Mouse (Mus musculus): ENCODE measurements at regions not wholly inside any gene's neighbourhood (a gene's known extent, or its start where the extent isn't known, plus 50 kb on each side); places are given as distances from the start of the nearest gene placed in this dataset.

- no peak overlapping the region for H3K9ac ChIP-seq (ENCODE audit: low read length)
- no peak overlapping the region for H3K27ac ChIP-seq (ENCODE audit: low read length)
- H3K4me1 ChIP-seq (replicated peaks; ENCODE audit: control insufficient read depth, insufficient read depth, low read length), result no peaks in the 10 kb centered on the region
- no peaks in the 10 kb centered on the region for H3K36me3 ChIP-seq (ENCODE audit: control insufficient read depth, insufficient read depth, low read length)
- H3K9me3 ChIP-seq (ENCODE audit: control insufficient read depth, low read length), result no peaks in the 10 kb centered on the region
- no peaks in the 10 kb centered on the region for H3K27me3 ChIP-seq (ENCODE audit: control insufficient read depth, insufficient read depth, low read depth, low read length)
- no peak overlapping the region for H3K4me2 ChIP-seq (ENCODE audit: low read depth, low read length)
- H3K4me3 ChIP-seq (ENCODE audit: low read length), result no peak overlapping the region
- WGBS, result 38% methylated on average over 3 of the region's 3 CpGs
- no peak for ATAC-seq (ENCODE audit: low read depth)
These were observed 1410.2 kb downstream of the Slc22a22 start for GRCm38 (mm10) chr15:56067214-56067613.

GRCm38 (mm10) chr15:56066540-56066939 lies 1410.9 kb downstream of the Slc22a22 start:
- ATAC-seq (ENCODE audit: low read depth), result no peak
- Histone ChIP-seq H3K4me1 (replicated peaks; ENCODE audit: control insufficient read depth, insufficient read depth, low read length) (no peaks in the 10 kb centered on the region), H3K4me3 (ENCODE audit: low read length) (no peak overlapping the region), H3K27me3 (ENCODE audit: control insufficient read depth, insufficient read depth, low read depth, low read length) (no peaks in the 10 kb centered on the region), H3K4me2 (ENCODE audit: low read depth, low read length) (no peak overlapping the region), H3K36me3 (ENCODE audit: control insufficient read depth, insufficient read depth, low read length) (no peaks in the 10 kb centered on the region), H3K27ac (ENCODE audit: low read length) (no peak overlapping the region), H3K9me3 (ENCODE audit: control insufficient read depth, low read length) (no peaks in the 10 kb centered on the region), H3K9ac (ENCODE audit: low read length) (no peak overlapping the region)
- WGBS, result 52% methylated on average over 4 of the region's 4 CpGs

- WGBS, result 29% methylated on average over 7 of the region's 7 CpGs
- Histone ChIP-seq H3K9me3 (ENCODE audit: control insufficient read depth, low read length) (no peaks in the 10 kb centered on the region), H3K9ac (ENCODE audit: low read length) (no peak overlapping the region), H3K36me3 (ENCODE audit: control insufficient read depth, insufficient read depth, low read length) (no peaks in the 10 kb centered on the region), H3K4me3 (ENCODE audit: low read length) (no peak overlapping the region), H3K27me3 (ENCODE audit: control insufficient read depth, insufficient read depth, low read depth, low read length) (no peaks in the 10 kb centered on the region), H3K4me1 (replicated peaks; ENCODE audit: control insufficient read depth, insufficient read depth, low read length) (no peaks in the 10 kb centered on the region), H3K4me2 (ENCODE audit: low read depth, low read length) (no peak overlapping the region), H3K27ac (ENCODE audit: low read length) (no peak overlapping the region)
- peak; percentile 68; the same call in 1 of the 2 replicates for ATAC-seq (ENCODE audit: low read depth)
These were observed 1411.4 kb downstream of the Slc22a22 start for GRCm38 (mm10) chr15:56065872-56066534.

GRCm38 (mm10) chr15:56062576-56062975 lies 1414.8 kb downstream of the Slc22a22 start:
- no peak for ATAC-seq (ENCODE audit: low read depth)
- Histone ChIP-seq H3K9me3 (ENCODE audit: control insufficient read depth, low read length) (no peaks in the 10 kb centered on the region), H3K27me3 (ENCODE audit: control insufficient read depth, insufficient read depth, low read depth, low read length) (no peaks in the 10 kb centered on the region), H3K4me2 (ENCODE audit: low read depth, low read length) (no peak overlapping the region), H3K36me3 (ENCODE audit: control insufficient read depth, insufficient read depth, low read length) (no peaks in the 10 kb centered on the region), H3K4me1 (replicated peaks; ENCODE audit: control insufficient read depth, insufficient read depth, low read length) (no peaks in the 10 kb centered on the region), H3K4me3 (ENCODE audit: low read length) (no peak overlapping the region), H3K27ac (ENCODE audit: low read length) (no peak overlapping the region), H3K9ac (ENCODE audit: low read length) (no peak overlapping the region)
- whole genome bisulfite sequencing, result 55% methylated on average over 3 of the region's 3 CpGs

GRCm38 (mm10) chr15:56061326-56061725 lies 1416.1 kb downstream of the Slc22a22 start:
- no peak for ATAC-seq (ENCODE audit: low read depth)
- Histone ChIP-seq H3K27ac (ENCODE audit: low read length) (no peak overlapping the region), H3K4me2 (ENCODE audit: low read depth, low read length) (no peak overlapping the region), H3K27me3 (ENCODE audit: control insufficient read depth, insufficient read depth, low read depth, low read length) (no peaks in the 10 kb centered on the region), H3K9me3 (ENCODE audit: control insufficient read depth, low read length) (no peaks in the 10 kb centered on the region), H3K9ac (ENCODE audit: low read length) (no peak overlapping the region), H3K4me1 (replicated peaks; ENCODE audit: control insufficient read depth, insufficient read depth, low read length) (no peaks in the 10 kb centered on the region), H3K4me3 (ENCODE audit: low read length) (no peak overlapping the region), H3K36me3 (ENCODE audit: control insufficient read depth, insufficient read depth, low read length) (no peaks in the 10 kb centered on the region)
- 61% methylated on average over 4 of the region's 4 CpGs for WGBS

DNA sequence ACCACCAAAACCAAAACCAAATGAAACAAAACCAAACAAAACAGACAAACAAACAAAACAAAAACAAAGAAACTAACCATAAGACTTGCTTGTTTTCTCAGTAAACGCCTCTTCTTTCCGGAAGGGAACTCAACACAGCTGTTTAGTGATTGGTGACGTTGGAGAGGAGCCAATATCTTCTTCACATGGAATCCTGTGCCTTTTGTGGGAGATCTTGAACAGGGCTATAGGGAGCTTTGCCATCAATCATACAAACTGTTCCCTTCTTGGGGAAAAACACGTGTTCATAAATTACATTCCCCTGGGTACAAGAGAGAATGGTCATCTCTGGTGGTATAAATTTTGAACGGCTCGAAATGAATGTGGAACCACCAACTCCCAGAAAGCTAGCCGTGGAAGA lies 1426.7 kb downstream of the Slc22a22 start:
- Histone ChIP-seq H3K4me3 (ENCODE audit: low read length) (no peak overlapping the region), H3K27ac (ENCODE audit: low read length) (no peak overlapping the region), H3K4me1 (replicated peaks; ENCODE audit: control insufficient read depth, insufficient read depth, low read length) (no peaks in the 10 kb centered on the region), H3K9ac (ENCODE audit: low read length) (no peak overlapping the region), H3K9me3 (ENCODE audit: control insufficient read depth, low read length) (no peaks in the 10 kb centered on the region), H3K4me2 (ENCODE audit: low read depth, low read length) (no peak overlapping the region), H3K36me3 (ENCODE audit: control insufficient read depth, insufficient read depth, low read length) (no peaks in the 10 kb centered on the region), H3K27me3 (ENCODE audit: control insufficient read depth, insufficient read depth, low read depth, low read length) (no peaks in the 10 kb centered on the region)
- no peak for ATAC-seq (ENCODE audit: low read depth)
- 53% methylated on average over 7 of the region's 7 CpGs for WGBS

GRCm38 (mm10) chr15:56047832-56048231 lies 1429.6 kb downstream of the Slc22a22 start:
- Histone ChIP-seq H3K27me3 (ENCODE audit: control insufficient read depth, insufficient read depth, low read depth, low read length) (no peaks in the 10 kb centered on the region), H3K9ac (ENCODE audit: low read length) (no peak overlapping the region), H3K9me3 (ENCODE audit: control insufficient read depth, low read length) (no peaks in the 10 kb centered on the region), H3K4me1 (replicated peaks; ENCODE audit: control insufficient read depth, insufficient read depth, low read length) (no peaks in the 10 kb centered on the region), H3K4me3 (ENCODE audit: low read length) (no peak overlapping the region), H3K27ac (ENCODE audit: low read length) (no peak overlapping the region), H3K36me3 (ENCODE audit: control insufficient read depth, insufficient read depth, low read length) (no peaks in the 10 kb centered on the region), H3K4me2 (ENCODE audit: low read depth, low read length) (no peak overlapping the region)
- no peak for ATAC-seq (ENCODE audit: low read depth)
- 80% methylated on average over 2 of the region's 2 CpGs for WGBS

DNA sequence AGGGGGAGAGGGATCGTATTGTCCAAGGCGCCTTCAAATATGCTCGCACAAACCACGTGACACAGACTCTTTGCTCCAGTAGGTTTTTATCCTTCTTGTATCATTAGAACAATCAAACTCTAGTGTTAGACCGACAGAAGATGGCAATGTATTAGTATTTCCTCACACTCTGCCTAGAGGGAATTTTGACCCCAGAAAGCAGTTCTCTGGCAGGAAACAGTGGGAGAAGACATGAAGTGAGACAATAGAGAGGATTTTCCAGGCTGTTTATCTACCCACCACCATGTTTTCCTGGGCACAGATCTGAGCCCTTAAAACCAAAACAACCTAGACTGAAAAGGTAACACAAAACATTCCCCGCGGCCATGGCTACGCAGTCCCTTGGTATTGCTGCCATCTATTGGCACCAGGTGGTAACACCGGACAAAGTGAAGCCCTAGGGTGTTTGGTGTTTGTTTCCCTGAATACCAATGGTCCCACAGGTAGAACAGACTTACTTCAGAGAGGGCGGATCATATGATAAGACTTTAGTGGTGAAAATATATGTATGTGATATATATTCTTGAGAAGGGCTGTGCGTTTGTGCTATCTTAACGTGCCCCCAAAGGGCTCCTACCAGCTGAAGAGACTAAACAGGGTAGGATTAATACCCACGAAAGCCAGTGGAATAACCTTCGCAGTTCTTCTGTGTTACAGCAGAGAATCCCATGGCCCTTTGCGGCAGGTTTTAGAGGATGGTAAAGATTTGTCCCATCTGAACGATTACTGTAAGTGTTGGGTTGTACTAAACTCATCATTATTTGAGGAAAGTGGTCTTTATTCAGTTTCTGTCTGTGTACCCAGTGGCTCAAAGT lies 1430.5 kb downstream of the Slc22a22 start:
- H3K27me3 ChIP-seq (ENCODE audit: control insufficient read depth, insufficient read depth, low read depth, low read length), result no peaks in the 10 kb centered on the region
- peak overlapping the region; percentile 49 for H3K4me3 ChIP-seq (ENCODE audit: low read length)
- WGBS, result 24% methylated on average over 16 of the region's 16 CpGs
- H3K4me2 ChIP-seq (ENCODE audit: low read depth, low read length), result peak overlapping the region; percentile 72
- ATAC-seq (ENCODE audit: low read depth), result peak; percentile 86
- H3K4me1 ChIP-seq (replicated peaks; ENCODE audit: control insufficient read depth, insufficient read depth, low read length), result no peaks in the 10 kb centered on the region
- H3K27ac ChIP-seq (ENCODE audit: low read length), result no peak overlapping the region
- H3K36me3 ChIP-seq (ENCODE audit: control insufficient read depth, insufficient read depth, low read length), result no peaks in the 10 kb centered on the region
- H3K9ac ChIP-seq (ENCODE audit: low read length), result peak overlapping the region; percentile 64
- H3K9me3 ChIP-seq (ENCODE audit: control insufficient read depth, low read length), result no peaks in the 10 kb centered on the region

- H3K27me3 ChIP-seq (ENCODE audit: control insufficient read depth, insufficient read depth, low read depth, low read length), result no peaks in the 10 kb centered on the region
- no peaks in the 10 kb centered on the region for H3K9me3 ChIP-seq (ENCODE audit: control insufficient read depth, low read length)
- 78% methylated on average over 10 of the region's 10 CpGs for WGBS
- no peak overlapping the region for H3K4me2 ChIP-seq (ENCODE audit: low read depth, low read length)
- no peak for ATAC-seq (ENCODE audit: low read depth)
- H3K4me1 ChIP-seq (replicated peaks; ENCODE audit: control insufficient read depth, insufficient read depth, low read length), result no peaks in the 10 kb centered on the region
- H3K4me3 ChIP-seq (ENCODE audit: low read length), result no peak overlapping the region
- H3K36me3 ChIP-seq (ENCODE audit: control insufficient read depth, insufficient read depth, low read length), result no peaks in the 10 kb centered on the region
- no peak overlapping the region for H3K27ac ChIP-seq (ENCODE audit: low read length)
- H3K9ac ChIP-seq (ENCODE audit: low read length), result no peak overlapping the region
These were observed 1431.7 kb downstream of the Slc22a22 start for GRCm38 (mm10) chr15:56045510-56046245.

Data from lung, embryonic 16.5 days (tissue).